Mouse (Mus musculus): Measurements from ENCODE around the gene Trappc2.

DNA sequence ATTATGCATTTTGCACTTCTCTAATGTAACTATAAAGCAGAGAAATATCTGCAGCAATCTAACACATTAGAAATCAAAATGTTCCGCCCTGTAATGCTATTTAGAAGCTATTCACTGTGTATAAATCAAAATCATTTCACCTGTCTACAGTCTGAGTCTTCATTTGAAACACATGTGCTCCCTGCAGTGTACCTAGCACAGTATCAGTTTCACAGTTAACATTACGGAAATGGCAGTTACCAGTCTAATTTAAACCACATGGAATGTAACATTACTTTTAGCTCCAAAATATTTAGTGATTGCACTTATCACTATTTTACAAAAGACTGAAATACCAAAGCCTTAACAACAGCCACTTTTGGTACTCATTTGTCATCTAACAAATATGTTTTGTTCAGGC is 5.6 kb upstream of the Trappc2 start:
- no peak for TF ChIP-seq GATA1 (IDR thresholded peaks at IDR 0.05; ENCODE audit: borderline replicate concordance, low read length)
- TF ChIP-seq FLI1 (IDR thresholded peaks at IDR 0.05; ENCODE audit: low read length) = no peak

Measured in megakaryocyte, embryonic 14.5 days (primary cell).